Mouse (Mus musculus) brain, adult 2 months (tissue): ENCODE data around the gene Sobp.

Experiments
- DNase-seq: peaks from one replicate; pipeline ENCODE4 v3.0.0; 2011; ENCODE audit warnings: low read depth, low spot score

The Sobp gene

GRCm38 (mm10) chr10:43087421-43087820, 86.9 kb downstream of the Sobp start:
- DNase-seq = no peak

DNA sequence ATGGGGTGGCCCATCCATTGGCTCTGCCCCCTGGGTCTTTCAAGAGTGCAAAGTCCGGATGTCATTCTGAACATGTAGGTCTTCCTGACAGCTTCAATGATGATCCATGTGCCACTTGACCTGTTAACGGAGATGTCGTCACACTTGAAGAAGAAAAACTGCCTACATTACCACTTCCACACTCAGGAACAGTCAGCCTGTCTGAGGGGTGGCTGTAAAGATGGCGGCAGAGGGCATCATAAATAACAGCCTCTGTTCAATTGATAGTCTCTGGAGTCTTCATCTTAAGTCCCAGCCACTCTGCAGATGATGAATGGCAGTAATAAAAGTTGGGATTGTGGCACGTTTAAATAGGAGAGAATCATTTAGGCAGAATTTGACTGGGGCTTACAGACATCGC, 87.4 kb downstream of the Sobp start:
- DNase-seq = no peak

DNA sequence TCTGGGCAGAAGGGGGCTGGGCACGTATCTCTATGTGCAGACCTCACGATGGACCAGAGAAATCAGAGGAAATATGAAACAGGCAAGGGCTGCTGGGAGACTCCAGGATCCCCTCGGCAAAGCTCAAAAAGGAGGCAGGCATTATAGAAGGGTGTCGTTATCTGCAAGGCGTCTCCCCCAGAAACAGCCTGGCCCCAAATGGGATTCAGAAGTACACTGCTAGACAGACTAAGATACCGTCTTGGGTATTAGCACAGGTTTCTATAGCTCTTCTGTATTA, 90.3 kb downstream of the Sobp start:
- no peak for DNase-seq

DNA sequence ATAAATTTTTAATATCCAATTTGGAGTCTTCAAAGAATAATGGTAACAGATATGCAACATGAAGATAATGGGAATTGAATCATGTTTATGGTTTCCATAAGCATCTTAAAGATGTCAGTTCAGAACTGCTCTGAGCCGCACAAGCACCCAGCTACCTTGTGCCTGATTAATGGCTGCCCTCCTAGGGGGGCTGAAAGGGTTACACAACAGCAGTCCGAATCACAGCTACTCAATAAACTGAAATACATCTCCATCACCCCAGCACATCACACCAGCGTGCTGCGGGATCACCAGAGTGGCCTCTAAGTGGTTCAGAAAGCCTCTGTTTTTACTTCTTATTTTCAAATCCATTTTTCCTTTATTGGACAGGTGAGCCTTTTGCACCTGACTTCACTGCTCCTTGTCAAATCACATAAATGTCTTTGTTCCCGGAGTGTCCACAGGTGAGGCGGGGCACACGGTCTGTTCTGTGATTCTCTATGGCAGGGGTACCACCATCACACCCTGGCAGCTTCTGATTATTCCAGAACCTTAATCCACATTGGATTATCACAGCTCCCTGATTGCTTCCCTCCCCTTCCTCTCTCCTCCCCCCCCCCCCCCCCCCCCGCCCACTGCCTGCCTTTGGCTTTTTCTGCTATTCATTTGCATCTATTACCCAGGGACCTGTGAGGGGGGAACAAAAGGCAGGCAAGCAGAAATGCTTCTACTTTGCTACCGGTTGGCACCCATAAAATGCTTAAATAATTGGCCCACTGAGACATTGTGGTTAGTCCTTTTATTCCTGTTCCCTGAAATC, 90.8 kb downstream of the Sobp start:
- DNase-seq = no peak

DNA sequence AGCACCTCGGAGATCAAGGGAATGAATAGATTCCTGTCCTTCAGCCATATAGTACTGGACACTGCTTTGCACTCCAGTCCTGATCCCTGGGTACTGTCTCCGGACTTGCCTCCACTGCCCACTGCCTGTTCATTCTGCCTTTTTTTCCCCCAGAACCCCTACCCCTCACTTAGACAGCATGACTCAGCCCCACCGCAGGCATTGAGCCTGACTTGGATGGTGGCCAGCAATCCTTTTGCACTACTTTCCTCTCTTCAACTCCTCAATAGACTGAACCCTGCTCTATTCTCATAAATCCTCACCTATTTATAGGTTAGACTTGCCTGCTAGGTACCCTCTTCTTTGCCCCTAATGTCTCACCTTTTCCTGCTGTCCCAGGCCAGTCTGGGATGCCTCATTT, 93.0 kb downstream of the Sobp start:
- peak; percentile 68 for DNase-seq

- peak; percentile 81 for DNase-seq
Observed at GRCm38 (mm10) chr10:43075535-43076152, 98.7 kb downstream of the Sobp start.

DNA sequence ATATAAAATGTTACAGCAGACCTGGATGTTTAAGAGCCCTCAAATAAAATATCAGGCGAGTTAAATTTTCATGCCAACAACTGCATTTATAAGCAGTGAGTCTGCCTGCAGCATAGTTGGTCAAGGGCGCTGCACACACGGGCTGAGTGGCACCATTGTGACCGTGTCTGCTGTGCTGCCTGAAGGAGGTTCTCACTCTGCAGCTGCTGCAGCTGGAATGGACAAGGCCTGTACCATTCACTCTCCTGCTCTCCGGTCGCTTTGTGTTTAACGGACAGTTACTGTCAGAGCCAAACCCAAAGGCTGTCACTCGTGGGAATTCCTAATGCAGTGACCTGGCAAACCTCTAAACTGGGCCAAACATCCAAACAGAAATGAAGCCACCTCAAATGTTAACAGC, 101.0 kb downstream of the Sobp start:
- peak; percentile 51 for DNase-seq

DNA sequence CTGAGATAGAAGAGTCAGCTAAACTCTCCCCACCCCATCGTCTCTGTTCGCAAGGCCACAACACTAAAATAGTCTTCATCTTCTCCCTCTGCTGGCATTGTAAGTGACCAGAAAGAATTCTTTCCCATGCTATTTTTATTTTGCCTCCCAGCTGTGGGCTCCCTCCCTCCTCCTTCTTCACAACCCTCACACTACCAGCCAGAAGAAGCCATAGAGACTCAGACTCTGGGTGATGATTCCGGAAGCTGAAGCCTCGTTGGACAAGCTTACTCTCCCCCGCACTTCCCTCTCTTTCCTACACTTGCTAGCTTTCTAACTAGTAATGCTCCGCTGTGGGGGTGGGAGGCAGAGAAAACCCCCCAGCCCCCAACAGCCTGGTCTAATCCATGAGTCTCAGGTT, 103.4 kb downstream of the Sobp start:
- DNase-seq = peak; percentile 80

GRCm38 (mm10) chr10:43065331-43065730, 109.0 kb downstream of the Sobp start:
- DNase-seq = peak; percentile 85

GRCm38 (mm10) chr10:43061519-43062105, 112.7 kb downstream of the Sobp start:
- no peak for DNase-seq

DNA sequence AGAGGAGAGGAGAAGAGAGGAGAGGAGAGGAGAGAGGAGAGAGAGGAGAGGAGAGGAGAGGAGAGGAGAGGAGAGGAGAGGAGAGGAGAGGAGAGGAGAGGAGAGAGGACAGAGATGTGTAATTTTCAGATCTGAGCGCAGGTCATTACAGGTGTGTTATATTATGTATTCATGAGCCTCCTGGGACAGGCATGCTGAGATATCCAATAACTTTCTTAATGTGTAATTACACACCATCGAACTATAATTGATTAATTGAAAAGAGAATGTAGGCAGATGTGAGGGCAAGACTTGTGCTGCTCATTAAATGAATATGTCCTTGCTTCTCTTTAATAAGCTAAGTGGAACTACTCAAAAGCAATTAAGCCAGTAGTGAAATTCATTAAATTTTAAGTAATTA, 118.9 kb downstream of the Sobp start:
- DNase-seq = no peak

GRCm38 (mm10) chr10:43054776-43055175, 119.6 kb downstream of the Sobp start:
- no peak for DNase-seq

DNA sequence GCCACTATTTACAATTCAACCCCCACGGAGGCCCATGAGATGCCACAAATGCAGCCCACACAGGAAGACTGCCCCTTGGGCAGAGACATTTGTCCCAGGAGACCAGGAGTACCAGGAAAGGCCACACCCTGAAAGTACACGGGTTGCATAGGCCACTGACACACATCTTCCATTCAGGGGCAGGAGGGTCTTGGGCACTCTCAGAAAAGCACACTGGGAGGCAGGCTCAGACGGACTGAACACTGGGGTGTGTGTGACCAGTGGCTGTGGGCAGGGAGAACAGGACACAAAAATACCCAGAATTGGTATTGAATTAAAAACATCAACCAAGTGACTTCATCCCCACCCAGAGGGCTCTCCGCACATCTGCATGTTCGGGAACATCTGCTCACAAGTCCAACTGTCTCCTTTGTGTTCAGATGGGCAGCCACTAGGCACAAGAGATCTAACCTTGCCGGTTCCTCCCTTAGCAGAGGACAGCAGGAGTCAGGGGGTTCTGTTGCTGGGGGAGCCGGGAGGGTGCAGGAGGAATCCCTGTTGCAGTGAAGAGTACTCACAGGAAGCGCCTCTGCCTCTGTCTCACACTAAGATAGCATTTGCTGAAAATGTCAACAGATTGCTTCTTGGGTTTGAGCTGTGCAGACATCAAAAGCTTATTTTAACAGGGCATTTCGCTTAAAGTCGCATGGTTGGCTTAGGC, 120.3 kb downstream of the Sobp start:
- peak; percentile 67 for DNase-seq

DNA sequence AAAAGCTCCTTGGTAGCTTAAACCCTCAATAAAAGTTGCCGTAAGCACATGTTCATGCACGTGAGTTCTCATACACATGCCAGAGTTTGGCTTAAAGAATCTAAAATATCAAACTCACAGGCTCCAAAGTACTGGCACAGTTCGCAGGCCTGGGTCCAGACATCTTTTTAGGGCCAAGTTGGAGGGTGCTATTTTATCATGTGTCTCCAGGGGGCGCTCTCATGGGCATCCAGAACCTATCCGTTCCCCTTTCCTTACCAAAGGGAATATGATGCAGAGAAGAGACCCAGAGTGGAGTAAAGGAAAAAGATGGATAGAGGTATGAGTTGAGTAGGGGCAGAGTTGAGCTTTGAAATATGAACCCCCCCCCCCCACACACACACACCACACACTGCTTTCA, 121.9 kb downstream of the Sobp start:
- peak; percentile 56 for DNase-seq

DNA sequence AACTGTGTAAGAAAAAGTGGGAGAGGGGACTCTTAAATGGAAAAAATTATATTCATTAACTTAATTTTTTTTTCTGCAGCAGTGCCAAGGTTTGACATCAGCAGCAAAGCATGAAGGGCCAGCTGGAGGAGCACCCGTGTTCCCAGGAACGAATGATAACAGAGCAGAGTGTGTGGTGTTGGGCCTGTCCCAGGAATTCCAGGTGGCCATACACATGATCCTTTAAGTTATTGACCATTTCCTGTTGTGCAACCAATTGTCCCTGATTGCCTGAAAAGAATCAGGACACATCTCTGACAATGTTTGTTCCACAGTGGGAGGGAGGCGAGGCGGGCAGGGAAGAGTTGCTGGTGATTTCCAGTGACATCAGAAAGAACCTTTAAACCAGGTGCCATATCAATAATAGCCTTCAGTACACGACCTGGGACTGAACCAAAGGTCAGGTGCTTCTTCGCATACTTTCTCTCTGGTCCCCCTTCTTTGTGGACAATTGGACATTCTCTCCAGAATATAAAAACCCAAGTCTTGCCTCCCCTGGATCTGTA, 126.5 kb downstream of the Sobp start:
- DNase-seq = peak; percentile 32

DNA sequence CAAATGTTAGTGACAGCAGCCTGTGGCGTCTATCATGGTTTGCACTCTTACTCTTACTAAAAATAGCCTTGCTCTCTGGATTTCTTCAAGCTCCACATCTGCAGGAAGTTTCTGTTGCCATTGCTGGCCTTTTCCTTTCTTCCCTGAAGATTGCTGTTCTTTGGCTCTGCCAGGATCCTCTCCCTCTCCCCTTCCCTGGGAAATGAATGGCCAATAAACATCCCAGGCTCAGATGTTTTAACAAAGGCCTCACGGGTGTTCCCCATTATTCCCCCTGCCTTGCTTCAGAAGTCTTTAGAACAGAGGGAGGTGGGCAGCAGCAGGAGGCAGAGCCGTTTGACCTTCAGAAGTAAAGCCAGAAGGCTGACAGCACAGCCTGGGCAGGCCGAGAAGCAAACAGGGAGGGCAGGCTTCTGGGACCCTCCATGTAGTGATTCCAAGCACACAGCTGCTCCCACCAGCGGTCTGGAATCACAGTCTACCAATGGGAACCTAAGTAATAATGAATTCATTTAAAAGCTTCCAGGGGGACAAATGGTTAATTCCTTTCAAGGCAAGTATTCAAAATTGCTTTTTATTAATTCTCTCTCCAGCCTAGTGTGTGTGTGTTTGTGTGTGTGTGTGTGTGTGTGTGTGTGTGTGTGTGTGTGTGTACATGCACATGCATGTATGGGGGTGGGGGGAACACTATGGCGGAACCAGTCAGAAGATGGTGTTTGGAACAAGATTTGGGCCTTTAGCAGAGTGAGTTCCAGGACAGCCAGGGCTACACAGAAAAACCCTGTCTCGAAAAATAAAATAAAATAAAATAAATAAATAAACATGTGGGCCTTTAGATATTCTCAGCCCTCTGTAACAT, 130.8 kb downstream of the Sobp start:
- DNase-seq = no peak

GRCm38 (mm10) chr10:43042591-43043327, 131.6 kb downstream of the Sobp start:
- DNase-seq = peak; percentile 34

DNA sequence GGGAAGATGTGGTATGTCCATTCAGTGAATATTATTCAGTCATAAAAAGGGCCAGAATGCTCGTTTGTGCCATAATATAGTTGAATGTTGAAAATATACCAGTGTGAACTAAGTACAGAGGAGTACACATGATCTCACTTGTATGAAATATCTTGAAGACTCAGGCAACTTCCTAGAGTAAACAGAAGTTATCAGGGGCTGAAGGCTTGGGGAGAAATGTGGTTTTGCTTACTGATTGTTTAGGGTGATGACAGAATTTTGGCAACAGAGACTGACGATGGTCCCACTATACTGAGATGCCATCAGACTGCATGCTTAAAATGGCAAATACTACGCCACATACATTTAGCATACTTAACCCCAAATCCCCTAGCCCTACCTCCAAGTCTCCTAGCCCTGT, 132.5 kb downstream of the Sobp start:
- DNase-seq = no peak

- DNase-seq = no peak
Observed at GRCm38 (mm10) chr10:43037455-43037793, 136.9 kb downstream of the Sobp start.

DNA sequence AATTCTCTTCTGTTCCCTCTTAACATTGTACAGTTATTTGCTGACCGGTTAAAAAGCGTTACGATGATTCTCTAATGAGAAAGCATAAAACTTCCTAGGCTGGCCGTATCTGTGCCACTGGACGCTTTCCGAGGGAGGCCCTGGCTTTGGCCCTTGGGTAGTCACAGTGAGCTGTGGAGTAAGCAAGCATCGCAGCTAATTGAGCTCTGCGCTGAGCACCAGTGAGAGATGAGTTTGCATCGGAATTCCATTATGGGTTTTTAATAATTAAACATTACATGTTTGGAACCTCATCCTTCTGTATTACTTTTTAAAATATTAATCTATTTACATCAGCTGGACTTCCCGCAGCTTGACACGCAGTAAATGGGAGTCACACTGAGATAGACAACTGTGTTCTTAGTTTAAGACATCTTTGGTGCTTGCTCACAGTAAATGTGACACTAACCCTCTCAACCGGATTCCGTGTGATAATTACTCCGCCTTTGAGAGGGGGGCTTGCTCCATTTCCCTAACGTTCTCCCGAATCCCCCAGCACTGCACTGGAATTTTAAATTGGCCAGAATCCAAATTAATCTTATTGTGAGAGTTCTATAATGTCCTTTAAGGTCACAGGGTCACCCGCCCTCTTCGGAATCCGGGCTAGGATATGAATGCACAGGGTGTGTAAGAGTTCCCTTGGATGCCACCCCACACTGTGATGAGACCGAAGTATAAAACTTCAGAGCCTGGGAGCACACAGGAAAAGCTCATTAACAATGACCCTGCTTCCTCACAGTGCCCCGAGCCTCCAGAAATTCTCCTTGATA, 137.5 kb downstream of the Sobp start:
- DNase-seq = no peak
